Mouse (Mus musculus) intestine, postnatal 0 days (tissue): ENCODE measurements at regions not wholly inside any gene's neighbourhood (a gene's known extent, or its start where the extent isn't known, plus 50 kb on each side); places are given as distances from the start of the nearest gene placed in this dataset.

ENCODE experiments used
- ATAC-seq: fragments of 200-750 bp; cut with Nextera tagmentation; 2 replicates; pipeline ENCODE4 v1.8.0; 2017; ENCODE audit warnings: mild to moderate bottlenecking, moderate TSS enrichment, moderate library complexity
- H3K27ac ChIP-seq: fragments of 300-500 bp; sonication (generic); 2 replicates; pipeline ENCODE4 v1.5.1; 2014; ENCODE audit warnings: mild to moderate bottlenecking, low read depth, low read length, moderate library complexity
- H3K27me3 ChIP-seq: fragments of 300-500 bp; sonication (generic); replicated peaks from 2 replicates; pipeline ENCODE4 v1.6.1; 2014; ENCODE audit warnings: low read length, mixed read lengths; ENCODE audit not compliant: control insufficient read depth, insufficient read depth
- H3K36me3 ChIP-seq: fragments of 300-500 bp; sonication (generic); 2 replicates; pipeline ENCODE4 v1.6.1; 2014; ENCODE audit warnings: mild to moderate bottlenecking, moderate library complexity; ENCODE audit not compliant: control insufficient read depth, insufficient read depth
- H3K4me1 ChIP-seq: fragments of 300-500 bp; sonication (generic); replicated peaks from 2 replicates; pipeline ENCODE4 v1.6.1; 2014; ENCODE audit warnings: antibody characterized with exemption, low read length, mixed read lengths; ENCODE audit not compliant: control insufficient read depth, insufficient read depth
- H3K4me2 ChIP-seq: fragments of 300-500 bp; sonication (generic); replicated peaks from 2 replicates; pipeline ENCODE4 v1.6.1; 2014; ENCODE audit warnings: low read depth, mild to moderate bottlenecking, moderate library complexity
- H3K4me3 ChIP-seq: fragments of 300-500 bp; sonication (generic); 2 replicates; pipeline ENCODE4 v1.5.1; 2014; ENCODE audit warnings: low read depth, low read length
- H3K9ac ChIP-seq: fragments of 300-500 bp; sonication (generic); 2 replicates; pipeline ENCODE4 v1.6.1; 2014; ENCODE audit warnings: mild to moderate bottlenecking, low read depth, low read length
- H3K9me3 ChIP-seq: fragments of 300-500 bp; sonication (generic); 2 replicates; pipeline ENCODE4 v1.6.1; 2016; ENCODE audit warnings: mixed run types; ENCODE audit not compliant: control insufficient read depth
- CTCF ChIP-seq: sonication (generic); IDR thresholded peaks from 2 replicates; pipeline ENCODE4 v1.5.1; 2016; ENCODE audit warnings: low read depth, mild to moderate bottlenecking, control low read depth, antibody characterized with exemption, moderate library complexity
- WGBS: fragments of 180-500 bp; shearing (Covaris S2); extraction: QIAGEN DNeasy Blood & Tissue Kit; methylation state at CpG from one replicate; pipeline ENCODE4 v1.1.7; 2014; 5-methylcytosine and 5-hydroxymethylcytosine counted together

DNA sequence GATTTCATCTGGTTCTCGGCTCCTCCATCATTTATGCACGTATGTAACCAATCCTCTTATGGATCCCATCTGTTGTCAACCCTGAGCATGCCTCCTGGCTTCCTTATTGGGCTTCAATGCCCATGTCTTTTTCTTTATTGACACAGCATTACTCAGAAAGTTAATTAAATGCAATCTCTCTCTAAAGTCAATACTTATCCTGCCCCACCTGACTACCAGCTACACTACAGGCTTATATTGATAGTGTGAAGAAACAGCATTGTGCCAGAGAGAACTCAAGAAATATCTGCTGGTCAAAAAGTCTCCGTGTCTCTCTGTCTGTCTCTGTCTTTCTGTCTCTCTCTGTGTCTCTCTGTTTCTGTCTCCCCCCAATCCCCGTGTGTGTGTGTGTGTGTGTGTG, 194.7 kb upstream of the Rfx3 start:
- Histone ChIP-seq H3K4me3 (no peak overlapping the region), H3K36me3 (no peaks in the 10 kb centered on the region), H3K9me3 (no peaks in the 10 kb centered on the region), H3K4me2 (no peak overlapping the region), H3K27ac (no peak overlapping the region), H3K27me3 (no peaks in the 10 kb centered on the region), H3K4me1 (no peaks in the 10 kb centered on the region), H3K9ac (no peak overlapping the region)
- ATAC-seq, result peak; percentile 41; the same call in 1 of the 2 replicates
- TF ChIP-seq CTCF, result no peak
- 73% methylated on average over 4 of the region's 4 CpGs for WGBS

DNA sequence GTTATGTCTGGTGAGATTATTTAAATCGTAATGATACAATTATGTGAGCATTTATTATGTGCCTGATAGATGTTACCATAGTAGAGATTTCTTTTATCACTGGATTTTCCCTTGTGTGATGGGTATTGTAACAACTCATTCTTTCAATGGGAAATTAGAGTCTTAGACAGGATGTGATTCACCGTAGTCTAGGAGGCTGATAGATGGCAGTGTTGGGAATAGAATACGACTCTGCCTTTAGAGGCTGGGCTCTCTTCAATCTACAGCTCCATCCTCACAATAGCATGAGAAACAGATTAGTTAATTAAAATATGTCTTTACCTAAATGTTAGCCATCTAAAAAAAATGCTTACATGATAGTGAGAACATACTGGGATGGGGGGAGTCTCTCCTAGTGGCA, 192.8 kb upstream of the Rfx3 start:
- no peaks in the 10 kb centered on the region for H3K4me1 ChIP-seq
- no peaks in the 10 kb centered on the region for H3K27me3 ChIP-seq
- WGBS, result 70% methylated on average over 3 of the region's 3 CpGs

DNA sequence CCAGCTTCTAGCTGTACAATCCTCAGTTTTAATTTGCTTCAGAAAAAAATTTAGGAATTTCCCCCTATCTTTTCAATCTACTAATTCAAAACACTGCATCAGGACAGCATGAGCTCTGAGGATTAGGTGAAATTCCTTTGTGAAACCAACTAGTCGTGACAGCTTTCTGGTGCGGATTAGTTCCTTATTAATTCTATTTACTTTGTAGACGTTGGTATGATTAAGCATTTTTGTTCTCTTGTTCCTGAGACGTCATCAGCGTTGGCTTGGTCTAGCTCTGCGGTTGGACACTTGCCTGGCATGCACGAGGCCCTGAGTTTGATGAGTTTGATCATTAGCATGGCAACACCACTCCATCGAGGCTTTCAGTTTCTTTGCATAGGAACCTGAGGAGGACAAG, 188.4 kb upstream of the Rfx3 start:
- TF ChIP-seq CTCF, result no peak
- Histone ChIP-seq H3K36me3 (no peaks in the 10 kb centered on the region), H3K27me3 (no peaks in the 10 kb centered on the region), H3K9ac (no peak overlapping the region), H3K9me3 (no peaks in the 10 kb centered on the region), H3K4me3 (no peak overlapping the region), H3K4me1 (no peaks in the 10 kb centered on the region), H3K4me2 (no peak overlapping the region), H3K27ac (no peak overlapping the region)
- WGBS, result 58% methylated on average over 8 of the region's 8 CpGs
- ATAC-seq, result no peak

More for the DNA sequence above, 192.8 kb upstream of the Rfx3 start:
- no peak overlapping the region for H3K27ac ChIP-seq
- no peak for TF ChIP-seq CTCF
- H3K9ac ChIP-seq, result no peak overlapping the region
- no peak overlapping the region for H3K4me2 ChIP-seq
- ATAC-seq, result no peak
- H3K4me3 ChIP-seq, result no peak overlapping the region
- no peaks in the 10 kb centered on the region for H3K36me3 ChIP-seq
- H3K9me3 ChIP-seq, result no peaks in the 10 kb centered on the region

DNA sequence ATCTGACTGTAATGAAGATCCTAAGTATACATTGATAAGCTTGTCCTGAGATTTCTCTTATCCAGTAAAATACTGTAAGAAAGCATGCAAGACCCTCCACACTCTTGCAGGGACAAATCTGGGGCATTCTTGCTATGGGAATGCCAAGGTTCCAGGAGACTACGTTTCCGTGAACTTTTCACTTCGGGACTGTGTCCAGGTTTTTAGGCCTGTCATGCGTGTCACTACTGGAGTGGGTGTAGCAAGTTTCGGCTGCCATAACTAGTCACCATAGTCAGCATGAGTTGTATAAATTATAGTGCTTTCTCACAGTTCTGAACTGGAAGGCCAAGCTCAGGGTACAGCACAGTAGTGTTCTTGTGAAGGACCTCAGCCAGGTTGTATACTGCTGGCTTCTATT, 185.9 kb upstream of the Rfx3 start:
- Histone ChIP-seq H3K9ac (no peak overlapping the region), H3K4me3 (no peak overlapping the region), H3K9me3 (no peaks in the 10 kb centered on the region), H3K4me1 (no peaks in the 10 kb centered on the region), H3K27ac (no peak overlapping the region), H3K36me3 (no peaks in the 10 kb centered on the region), H3K27me3 (no peaks in the 10 kb centered on the region), H3K4me2 (no peak overlapping the region)
- 96% methylated on average over 5 of the region's 5 CpGs for WGBS
- TF ChIP-seq CTCF, result no peak
- ATAC-seq, result no peak

DNA sequence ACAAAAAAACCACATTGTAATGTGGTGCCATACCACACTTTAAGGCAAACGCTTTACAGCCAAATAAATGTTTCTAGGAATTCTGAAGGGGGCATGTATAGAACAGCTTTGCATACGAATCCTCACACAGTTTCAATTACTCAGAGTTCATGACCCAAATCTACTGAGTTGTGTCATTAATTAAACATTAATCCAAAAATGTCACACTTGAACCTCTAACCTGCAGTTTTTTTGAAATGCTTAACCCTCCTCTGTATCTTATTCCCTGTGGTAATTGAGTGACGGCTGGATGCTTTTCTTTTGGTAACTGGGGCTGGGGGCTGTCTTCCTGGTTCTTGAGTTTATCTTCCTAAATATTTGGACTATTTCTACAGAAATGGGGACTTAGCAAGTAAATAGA, 181.3 kb upstream of the Rfx3 start:
- WGBS, result 73% methylated on average over 3 of the region's 3 CpGs
- Histone ChIP-seq H3K27ac (no peak overlapping the region), H3K4me1 (no peaks in the 10 kb centered on the region), H3K4me2 (no peak overlapping the region), H3K27me3 (no peaks in the 10 kb centered on the region), H3K9me3 (no peaks in the 10 kb centered on the region), H3K36me3 (no peaks in the 10 kb centered on the region), H3K9ac (no peak overlapping the region), H3K4me3 (no peak overlapping the region)
- no peak for TF ChIP-seq CTCF
- no peak for ATAC-seq

DNA sequence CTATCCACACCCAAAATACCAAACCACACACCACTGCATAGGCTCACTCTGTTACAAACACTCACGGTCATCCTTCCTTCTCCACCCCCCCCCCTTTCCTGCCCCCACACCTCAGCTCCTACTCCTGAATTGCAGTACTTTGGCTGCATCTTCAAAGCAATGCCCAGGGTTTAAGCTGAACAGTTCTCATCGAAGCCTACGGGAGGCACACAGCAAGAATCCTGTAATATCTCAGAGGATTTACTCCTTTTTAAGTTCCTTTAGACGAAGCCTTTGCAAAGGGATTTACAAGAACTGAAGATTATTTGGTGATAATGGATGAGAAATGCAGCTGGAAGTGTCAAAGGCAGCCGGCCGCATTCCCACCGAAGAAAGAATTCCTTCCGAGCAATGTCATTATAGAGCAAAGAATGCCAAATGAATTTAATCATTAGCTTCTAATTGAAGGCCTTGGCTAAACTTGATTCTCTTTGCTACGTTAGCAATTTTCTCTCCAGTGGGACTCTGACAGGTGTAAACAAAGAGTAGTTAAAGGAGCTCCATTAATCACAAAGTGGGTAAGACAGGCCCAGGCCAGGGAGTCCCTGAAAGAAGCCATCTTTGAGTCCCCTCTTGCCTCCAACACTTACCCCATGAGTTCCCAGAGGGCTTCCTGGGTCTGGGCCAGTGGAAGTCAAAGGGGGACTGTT, 180.6 kb upstream of the Rfx3 start:
- H3K4me3 ChIP-seq, result no peak overlapping the region
- no peak for ATAC-seq

DNA sequence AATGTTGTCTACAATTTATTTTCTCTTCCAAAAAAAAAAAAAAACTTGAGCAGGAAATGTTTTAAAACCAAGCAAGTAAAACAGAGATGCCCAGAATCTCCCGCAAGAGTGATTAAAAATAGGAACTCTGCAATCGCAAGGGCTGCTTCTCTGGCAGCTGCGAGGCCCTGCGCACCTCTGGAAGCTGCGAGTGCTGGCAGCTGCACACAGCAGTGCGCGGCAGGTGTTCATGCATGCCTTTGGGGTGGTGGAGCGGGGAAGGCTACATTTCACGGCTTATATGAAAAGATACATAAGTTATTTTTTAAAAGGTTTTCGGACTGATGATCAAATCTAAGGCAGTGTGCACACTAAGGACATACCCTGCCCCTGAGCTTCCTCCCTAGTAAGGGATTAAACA, 179.3 kb upstream of the Rfx3 start:
- no peak for TF ChIP-seq CTCF
- Histone ChIP-seq H3K4me1 (no peaks in the 10 kb centered on the region), H3K9me3 (no peaks in the 10 kb centered on the region), H3K9ac (no peak overlapping the region), H3K27me3 (no peaks in the 10 kb centered on the region), H3K4me3 (no peak overlapping the region), H3K36me3 (no peaks in the 10 kb centered on the region), H3K27ac (no peak overlapping the region), H3K4me2 (no peak overlapping the region)
- 80% methylated on average over 10 of the region's 10 CpGs for WGBS
- no peak for ATAC-seq

More for the DNA sequence above, 180.6 kb upstream of the Rfx3 start:
- Histone ChIP-seq H3K4me2 (no peak overlapping the region), H3K36me3 (no peaks in the 10 kb centered on the region), H3K27me3 (no peaks in the 10 kb centered on the region), H3K9ac (no peak overlapping the region), H3K4me1 (no peaks in the 10 kb centered on the region), H3K27ac (no peak overlapping the region), H3K9me3 (no peaks in the 10 kb centered on the region)
- TF ChIP-seq CTCF, result no peak
- WGBS, result 39% methylated on average over 9 of the region's 9 CpGs
